Mouse (Mus musculus): ENCODE measurements around the gene Gjc2. TPM values are rescaled to one million over a fixed set of nuclear protein-coding genes. Genes with fewer than 3 reads are reported as not detected.
A peak's percentile ranks its signal among the peaks of the same experiment; 100 is the strongest.

Gjc2 gene
- polyA plus RNA-seq, 1 experiment from 2014 or later = 0.25 TPM

DNA sequence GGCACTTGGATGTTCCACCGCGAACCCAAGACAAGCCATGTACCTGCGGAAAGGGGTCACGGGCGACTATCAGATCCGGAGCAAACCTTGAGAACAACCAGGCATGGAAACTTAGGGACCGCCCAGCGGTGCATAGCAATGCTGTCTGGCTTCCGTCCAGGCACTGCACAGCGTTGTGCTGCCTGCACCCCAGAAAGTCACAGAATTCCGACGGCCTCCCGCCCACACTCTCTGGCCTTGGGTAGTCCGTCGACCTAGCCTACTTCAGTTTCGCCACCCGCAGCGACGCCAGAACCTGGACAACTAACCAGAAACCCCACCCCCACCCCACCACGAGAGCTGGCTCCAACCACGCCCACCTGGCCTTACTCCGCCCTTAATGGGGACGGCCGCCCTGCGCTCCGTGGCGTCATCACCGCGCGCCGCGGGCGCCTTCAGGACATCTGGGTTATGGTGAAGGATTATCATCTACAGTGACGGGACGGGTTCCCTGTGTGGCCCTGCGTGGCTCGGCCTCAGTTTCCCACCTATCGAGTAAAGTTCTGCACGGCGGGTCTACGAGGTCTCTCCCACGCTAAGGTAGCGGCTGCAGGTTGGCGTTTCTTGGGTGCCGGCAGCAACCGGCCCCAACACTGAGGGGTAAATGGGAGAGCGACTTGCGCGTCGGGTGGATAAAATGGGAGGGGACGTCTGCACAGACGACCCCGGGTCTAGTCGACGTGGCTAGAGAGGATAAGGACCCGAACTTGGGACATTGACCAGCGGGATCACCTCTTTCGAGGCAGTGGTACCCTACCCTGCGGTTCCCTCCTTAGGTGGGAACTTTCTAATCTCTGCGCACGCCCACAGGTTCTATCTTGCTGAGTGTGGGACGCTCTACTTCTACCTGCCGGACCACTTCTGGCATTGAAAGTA lies 19.3 kb upstream of the Gjc2 start, which contains the start of gene Mrpl55:
TSS of gene Mrpl55 (plus strand) at position 406 of the 915 bp plus-strand sequence.
- WGBS = under 1% methylated on average over 63 of the region's 63 CpGs
- Histone ChIP-seq H3K27ac (peak within 1 kb of the TSS; percentile 71), H3K36me3 (peaks cover 53% of the 10 kb centered on the region), H3K9me3 (no peaks in the 10 kb centered on the region), H3K4me3 (peak within 1 kb of the TSS; percentile 93), H3K9ac (peak within 1 kb of the TSS; percentile 88), H3K4me1 (peaks cover 14% of the 10 kb centered on the region), H3K27me3 (no peaks in the 10 kb centered on the region), H3K4me2 (replicated peaks) (peak within 1 kb of the TSS; percentile 93)
- ATAC-seq (ENCODE audit: low FRiP score, low read depth) = peak; percentile 94

DNA sequence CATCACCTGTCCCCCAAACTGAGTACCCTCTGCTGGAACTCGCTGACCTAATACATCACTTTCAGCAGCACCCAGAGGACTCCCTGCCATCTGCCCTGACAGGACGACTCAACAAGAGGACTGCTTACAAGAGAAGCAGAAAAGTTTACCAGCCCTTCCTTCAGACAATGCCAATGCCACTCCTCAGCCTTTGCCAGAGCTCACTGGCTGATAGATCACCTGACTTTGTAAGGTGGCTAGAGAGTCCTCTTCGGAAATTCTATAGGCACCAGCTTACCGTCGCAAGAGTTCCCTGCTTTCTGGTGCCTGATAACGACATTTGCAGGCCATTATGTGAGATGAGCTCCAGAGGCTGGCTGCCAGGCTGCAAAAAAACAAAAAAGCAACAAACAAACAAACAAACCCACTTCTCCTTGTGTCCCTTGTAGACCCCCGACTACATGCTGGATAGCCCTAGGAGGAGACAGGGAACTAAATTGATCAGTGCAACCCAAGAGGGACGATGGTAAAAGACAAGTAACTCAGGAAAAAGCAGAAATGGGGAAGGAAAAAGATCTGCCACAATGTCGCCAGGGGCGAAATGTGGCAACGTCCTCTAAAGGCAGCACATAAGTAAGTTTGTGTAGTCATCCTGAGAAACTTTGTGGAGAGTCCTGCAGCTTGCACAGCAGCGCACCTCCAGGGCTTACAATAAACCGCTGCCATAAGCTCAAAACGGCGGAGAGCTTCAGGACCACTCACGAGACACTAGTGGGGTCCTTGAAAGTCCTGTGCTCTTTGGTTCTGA lies 18.4 kb upstream of the Gjc2 start:
- peaks cover 44% of the 10 kb centered on the region for H3K36me3 ChIP-seq
- H3K4me1 ChIP-seq = peaks cover 14% of the 10 kb centered on the region
- H3K4me2 ChIP-seq (replicated peaks) = peak overlapping the region; percentile 93
- no peaks in the 10 kb centered on the region for H3K9me3 ChIP-seq
- 0 out of 2 replicates have a peak, but pooled peaks have one; percentile 1 for ATAC-seq (ENCODE audit: low FRiP score, low read depth)
- WGBS = 31% methylated on average over 16 of the region's 16 CpGs
- H3K27me3 ChIP-seq = no peaks in the 10 kb centered on the region
- peak overlapping the region; percentile 93 for H3K4me3 ChIP-seq
- peak overlapping the region; percentile 88 for H3K9ac ChIP-seq
- peak overlapping the region; percentile 71; the same call in 1 of the 2 replicates for H3K27ac ChIP-seq

DNA sequence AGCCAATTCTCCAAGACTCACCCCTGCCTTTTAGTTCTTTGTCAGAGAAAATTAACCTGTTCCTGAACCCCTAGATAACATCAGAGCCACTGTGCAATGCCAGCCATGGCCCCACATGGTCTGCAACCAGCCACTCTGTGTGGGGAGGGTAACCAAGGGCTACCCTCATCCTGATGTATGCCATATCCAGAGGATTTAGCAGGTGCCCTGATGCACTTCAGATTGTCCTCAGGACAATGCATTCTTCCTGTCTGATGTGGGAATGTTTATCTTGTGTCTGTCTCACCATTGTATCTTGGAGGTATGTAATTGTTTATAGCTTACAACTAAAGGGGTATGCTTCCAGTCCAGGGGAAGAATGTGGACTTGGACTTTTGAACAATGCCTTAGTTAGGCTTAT lies 13.2 kb upstream of the Gjc2 start:
- no peak overlapping the region for H3K9ac ChIP-seq
- no peak for ATAC-seq (ENCODE audit: low FRiP score, low read depth)

DNA sequence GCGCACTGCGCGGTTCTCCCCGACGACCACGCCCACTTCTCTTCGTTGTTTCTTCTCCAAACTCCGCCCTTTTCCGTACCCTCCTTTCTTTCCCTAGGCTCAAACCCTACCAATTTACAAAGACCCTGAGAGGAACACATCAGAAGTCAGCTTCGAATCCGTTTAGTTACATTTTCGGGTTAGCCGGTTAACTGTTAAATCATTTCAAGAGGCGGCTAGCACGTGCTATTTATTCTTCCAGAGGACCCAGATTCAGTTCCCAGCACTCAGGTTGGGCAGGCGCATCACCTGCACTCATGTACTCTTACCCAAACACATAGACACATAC lies 9.0 kb upstream of the Gjc2 start, which contains the start of gene Guk1:
TSS of gene Guk1 (minus strand) at position 154 of the 328 bp plus-strand sequence.
- H3K9me3 ChIP-seq = no peaks in the 10 kb centered on the region
- H3K36me3 ChIP-seq = no peaks in the 10 kb centered on the region
- H3K4me1 ChIP-seq = peaks cover 17% of the 10 kb centered on the region
- peak within 1 kb of the TSS; percentile 66 for H3K4me3 ChIP-seq
- peak; percentile 9; the same call in 1 of the 2 replicates for ATAC-seq (ENCODE audit: low FRiP score, low read depth)
- 5% methylated on average over 16 of the region's 16 CpGs for WGBS
- no peaks in the 10 kb centered on the region for H3K27me3 ChIP-seq
- H3K9ac ChIP-seq = peak within 1 kb of the TSS; percentile 82
- peak within 1 kb of the TSS; percentile 83 for H3K4me2 ChIP-seq (replicated peaks)
- H3K27ac ChIP-seq = peak within 1 kb of the TSS; percentile 90

More for the DNA sequence above, 13.2 kb upstream of the Gjc2 start:
- Histone ChIP-seq H3K9me3 (no peaks in the 10 kb centered on the region), H3K4me3 (no peak overlapping the region), H3K27ac (no peak overlapping the region), H3K4me2 (replicated peaks) (no peak overlapping the region), H3K36me3 (peaks cover 19% of the 10 kb centered on the region), H3K27me3 (no peaks in the 10 kb centered on the region), H3K4me1 (peaks cover 5% of the 10 kb centered on the region)

DNA sequence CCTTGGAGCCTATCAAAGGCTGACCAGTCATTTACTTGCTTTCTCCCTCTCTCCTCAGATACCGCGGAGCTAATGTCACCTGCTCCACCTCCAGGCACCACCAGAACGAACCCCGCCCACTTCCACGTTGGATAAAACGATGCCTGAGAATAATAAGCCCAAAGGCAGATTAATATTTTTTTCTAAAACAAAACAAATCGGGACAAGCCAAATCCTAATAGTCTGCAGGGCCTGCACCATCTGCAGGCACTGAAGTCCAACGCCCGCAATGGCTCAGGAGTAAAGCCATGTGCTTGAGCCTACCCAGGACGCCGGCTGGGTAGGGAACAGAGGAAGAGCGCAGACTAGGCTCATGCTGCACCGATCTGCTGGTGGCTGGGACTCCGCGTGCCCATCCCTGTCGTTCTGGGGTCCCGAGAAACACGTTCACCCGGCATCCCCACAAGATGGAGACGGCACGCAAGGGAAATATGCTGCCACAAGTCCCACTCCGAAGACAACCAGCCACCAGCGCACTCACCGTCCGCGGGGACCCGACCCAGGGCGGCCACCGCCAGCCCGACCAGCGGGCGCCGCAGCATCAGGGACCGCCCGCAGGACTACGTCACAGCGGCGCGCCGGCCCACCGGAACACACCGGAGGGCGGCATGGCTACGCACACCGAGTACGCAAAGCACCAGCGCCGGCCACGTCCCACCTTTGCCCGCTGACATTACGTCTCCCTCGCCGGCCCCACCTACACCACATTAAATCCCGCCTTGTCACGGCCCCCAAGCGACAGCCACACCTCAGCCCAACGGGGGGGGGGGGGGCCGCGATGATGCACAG lies 8.4 kb upstream of the Gjc2 start:
- Histone ChIP-seq H3K36me3 (peaks cover 5% of the 10 kb centered on the region), H3K27me3 (no peaks in the 10 kb centered on the region), H3K4me1 (peaks cover 17% of the 10 kb centered on the region), H3K4me2 (replicated peaks) (peak overlapping the region; percentile 83), H3K4me3 (peak overlapping the region; percentile 66), H3K9me3 (no peaks in the 10 kb centered on the region), H3K27ac (peak overlapping the region; percentile 90), H3K9ac (peak overlapping the region; percentile 82)
- under 1% methylated on average over 59 of the region's 59 CpGs for WGBS
- ATAC-seq (ENCODE audit: low FRiP score, low read depth) = peak; percentile 96

DNA sequence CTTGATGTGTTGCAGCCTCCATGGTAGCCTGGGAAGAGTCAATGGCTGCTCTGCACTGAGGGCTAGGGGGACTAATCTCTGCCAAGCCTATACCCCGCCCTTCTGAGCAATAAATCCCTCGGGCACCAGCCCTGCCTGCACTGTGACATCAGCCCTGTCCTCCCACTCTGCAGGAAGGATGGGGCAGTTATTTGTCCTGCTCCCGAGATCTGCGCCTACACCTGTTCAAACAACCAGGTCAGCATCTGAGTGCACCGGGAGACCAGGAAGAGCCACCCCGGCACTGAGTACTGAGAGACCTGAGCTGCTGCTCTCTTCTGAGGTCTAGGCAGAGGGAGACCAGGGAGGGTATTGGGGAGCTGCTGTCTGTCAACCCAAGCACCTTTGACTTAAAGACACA lies 4.7 kb upstream of the Gjc2 start:
- Histone ChIP-seq H3K27me3 (no peaks in the 10 kb centered on the region), H3K9ac (no peak overlapping the region), H3K36me3 (peaks cover 40% of the 10 kb centered on the region), H3K9me3 (no peaks in the 10 kb centered on the region), H3K4me1 (peaks cover 17% of the 10 kb centered on the region), H3K4me3 (no peak overlapping the region), H3K4me2 (replicated peaks) (no peak overlapping the region), H3K27ac (no peak overlapping the region)
- ATAC-seq (ENCODE audit: low FRiP score, low read depth) = no peak
- 80% methylated on average over 6 of the region's 6 CpGs for WGBS

DNA sequence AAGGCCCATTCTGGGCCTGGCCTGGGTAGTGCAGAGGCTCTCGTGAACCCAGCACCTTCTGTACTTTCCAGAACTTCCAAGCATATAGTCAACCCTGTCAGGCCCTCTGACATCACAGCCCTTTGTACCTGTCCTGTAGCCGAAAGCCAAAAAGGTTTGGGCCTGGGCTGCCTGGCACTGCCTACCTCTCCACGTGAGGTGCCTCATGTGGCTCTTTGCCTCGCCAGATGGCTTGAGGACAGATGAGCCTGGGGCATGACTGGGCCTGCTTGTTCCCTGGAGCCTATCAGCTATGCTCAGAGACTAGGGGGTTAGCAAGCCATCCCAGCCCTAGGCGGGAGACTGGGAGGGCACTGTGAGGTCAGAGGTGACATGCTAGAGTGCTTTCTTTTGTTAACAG lies 2.5 kb upstream of the Gjc2 start:
- WGBS = 83% methylated on average over 5 of the region's 5 CpGs
- H3K27ac ChIP-seq = no peak overlapping the region
- no peak for ATAC-seq (ENCODE audit: low FRiP score, low read depth)
- H3K36me3 ChIP-seq = peaks cover 44% of the 10 kb centered on the region
- no peak overlapping the region for H3K4me3 ChIP-seq
- H3K9me3 ChIP-seq = no peaks in the 10 kb centered on the region
- H3K9ac ChIP-seq = no peak overlapping the region
- H3K4me2 ChIP-seq (replicated peaks) = no peak overlapping the region
- peaks cover 11% of the 10 kb centered on the region; the same call in 1 of the 2 replicates for H3K4me1 ChIP-seq
- peaks cover 16% of the 10 kb centered on the region for H3K27me3 ChIP-seq

DNA sequence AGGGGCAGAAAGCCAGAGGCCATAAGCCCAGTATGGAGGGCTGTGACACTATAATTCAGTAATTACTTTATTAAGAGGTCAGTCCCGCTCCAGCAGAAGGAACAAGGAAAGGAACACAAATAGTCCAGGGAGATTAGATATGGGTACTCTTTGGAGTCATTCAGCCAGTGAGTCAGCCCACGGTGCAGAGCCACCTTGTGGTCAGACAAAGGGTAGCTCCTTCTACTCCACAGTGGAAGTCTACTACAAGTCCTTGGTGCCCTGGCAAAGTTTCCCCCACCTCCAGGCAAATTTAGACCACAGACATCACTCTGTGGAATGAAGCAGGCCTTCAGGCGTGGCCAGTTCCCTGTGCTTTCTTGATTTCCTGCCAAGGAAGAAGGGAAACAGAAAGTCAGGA lies 808 bp upstream of the Gjc2 start:
- no peak overlapping the region for H3K9ac ChIP-seq
- H3K4me1 ChIP-seq = 0 out of 2 replicates have a peak, but pooled peaks cover 3% of the 10 kb centered on the region
- peaks cover 44% of the 10 kb centered on the region for H3K36me3 ChIP-seq
- peaks cover 33% of the 10 kb centered on the region for H3K27me3 ChIP-seq
- H3K27ac ChIP-seq = no peak overlapping the region
- no peak overlapping the region for H3K4me3 ChIP-seq
- no peak overlapping the region for H3K4me2 ChIP-seq (replicated peaks)
- ATAC-seq (ENCODE audit: low FRiP score, low read depth) = no peak
- no peaks in the 10 kb centered on the region for H3K9me3 ChIP-seq
- WGBS = 45% methylated on average over 3 of the region's 3 CpGs

DNA sequence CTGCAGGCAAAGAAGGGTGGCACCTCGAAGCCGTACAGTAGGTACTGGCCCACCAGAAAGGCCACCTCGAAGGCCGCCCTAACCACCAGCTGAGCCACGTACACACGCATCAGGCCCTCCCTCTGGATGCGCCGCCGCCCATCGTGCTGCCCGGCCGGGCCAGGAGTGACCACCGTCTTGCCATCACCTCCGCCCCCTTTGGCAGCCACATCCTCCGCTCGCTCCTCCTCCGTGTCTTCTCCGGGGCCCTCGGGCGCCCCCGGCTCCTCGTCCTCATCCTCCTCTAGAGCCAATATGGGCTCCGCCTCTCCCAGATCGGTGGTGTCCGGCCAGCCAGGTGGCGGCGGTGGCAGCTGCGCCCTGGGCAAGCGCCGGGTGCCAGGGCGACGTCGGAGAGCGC lies 6.1 kb downstream of the Gjc2 start:
- Histone ChIP-seq H3K4me3 (peak overlapping the region; percentile 34), H3K4me2 (replicated peaks) (peak overlapping the region; percentile 51), H3K9ac (no peak overlapping the region), H3K27me3 (peaks cover 94% of the 10 kb centered on the region), H3K27ac (no peak overlapping the region), H3K36me3 (no peaks in the 10 kb centered on the region), H3K4me1 (0 out of 2 replicates have a peak, but pooled peaks cover 14% of the 10 kb centered on the region), H3K9me3 (no peaks in the 10 kb centered on the region)
- 6% methylated on average over 33 of the region's 34 CpGs for WGBS
- no peak for ATAC-seq (ENCODE audit: low FRiP score, low read depth)

DNA sequence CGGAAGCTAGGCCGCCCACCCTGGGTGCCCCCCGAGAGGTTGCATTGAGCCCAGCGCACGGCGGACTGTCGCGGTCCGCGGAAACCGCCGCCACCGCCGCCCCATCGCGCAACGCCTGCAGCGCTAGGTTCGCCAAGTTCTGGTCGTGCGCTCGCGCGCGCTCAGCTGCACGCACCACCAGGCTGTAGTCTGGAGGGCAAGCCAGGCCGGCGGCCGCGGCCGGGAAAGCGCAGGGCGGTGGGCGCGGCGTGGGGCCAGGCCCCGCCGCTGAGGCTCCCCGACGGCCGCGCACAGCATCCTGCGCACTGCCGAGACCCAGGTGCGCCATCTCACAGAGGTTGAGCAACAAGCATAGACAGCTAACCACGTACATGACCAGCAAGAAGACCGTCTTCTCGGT lies 6.5 kb downstream of the Gjc2 start:
- Histone ChIP-seq H3K4me1 (0 out of 2 replicates have a peak, but pooled peaks cover 14% of the 10 kb centered on the region), H3K9me3 (no peaks in the 10 kb centered on the region), H3K27ac (no peak overlapping the region), H3K4me2 (replicated peaks) (peak overlapping the region; percentile 51), H3K9ac (no peak overlapping the region), H3K27me3 (peaks cover 89% of the 10 kb centered on the region), H3K4me3 (peak overlapping the region; percentile 34), H3K36me3 (no peaks in the 10 kb centered on the region)
- ATAC-seq (ENCODE audit: low FRiP score, low read depth) = no peak
- WGBS = 3% methylated on average over 48 of the region's 48 CpGs

DNA sequence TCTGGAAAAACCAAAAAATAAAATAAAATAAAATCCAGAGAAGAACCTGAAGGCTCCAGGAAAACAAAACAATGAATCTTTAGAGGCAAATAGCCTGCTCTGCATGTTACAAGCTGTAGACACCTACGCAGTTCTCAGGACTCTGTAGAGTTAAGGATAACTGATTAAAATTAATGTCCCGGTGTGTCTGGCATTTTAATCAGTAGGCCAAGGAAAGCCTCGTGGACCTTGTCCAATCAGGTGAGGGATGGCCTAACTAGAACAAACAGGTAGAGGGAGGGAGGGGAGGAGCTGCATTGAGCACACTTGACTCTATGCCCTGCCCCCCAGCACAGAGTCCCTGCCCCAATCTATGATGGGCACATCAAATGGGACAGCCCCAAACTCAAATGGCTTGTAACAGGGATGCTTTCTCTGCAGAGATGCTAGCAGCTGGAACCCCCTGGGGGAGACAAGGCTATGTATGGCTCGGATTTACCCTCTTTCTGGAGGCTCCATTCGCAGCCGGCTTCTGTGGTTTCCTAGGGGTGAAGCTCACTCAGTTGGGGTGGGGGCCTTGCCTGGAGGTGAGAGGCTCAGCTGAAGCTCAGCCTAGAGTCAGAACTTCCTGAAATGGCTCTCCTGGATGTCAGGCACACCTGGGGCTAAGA lies 8.7 kb downstream of the Gjc2 start:
- Histone ChIP-seq H3K27ac (no peak overlapping the region), H3K4me1 (0 out of 2 replicates have a peak, but pooled peaks cover 14% of the 10 kb centered on the region), H3K4me3 (no peak overlapping the region), H3K4me2 (replicated peaks) (no peak overlapping the region), H3K9ac (no peak overlapping the region), H3K27me3 (peaks cover 68% of the 10 kb centered on the region), H3K9me3 (no peaks in the 10 kb centered on the region), H3K36me3 (no peaks in the 10 kb centered on the region)
- WGBS = 63% methylated on average over 6 of the region's 6 CpGs
- no peak for ATAC-seq (ENCODE audit: low FRiP score, low read depth)

Measured in limb, embryonic 13.5 days (tissue).